Mouse (Mus musculus): Measurements from ENCODE around the gene Gm16181.

Gm16181 gene

DNA sequence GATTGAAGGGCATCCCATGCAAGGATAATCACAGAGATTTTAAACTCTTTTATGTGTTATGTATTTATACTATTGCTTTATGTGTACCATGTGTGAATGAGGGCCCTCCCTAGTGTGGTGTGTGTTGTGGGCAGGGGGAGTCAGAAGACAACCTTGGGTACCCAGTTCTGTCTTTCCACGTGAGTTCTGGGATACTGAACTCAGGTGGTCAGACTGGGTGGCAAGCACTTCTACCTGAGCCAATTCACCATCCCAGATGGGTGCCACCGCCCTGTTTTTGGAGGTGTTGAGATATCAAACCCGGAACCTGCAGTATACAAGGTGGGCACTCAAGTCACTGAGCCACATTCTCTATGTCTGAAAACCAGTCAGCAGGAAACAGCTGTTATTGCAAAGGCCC lies 51.6 kb downstream of the Gm16181 start:
- no peak for DNase-seq (ENCODE audit: low spot score)
